Mouse (Mus musculus) adrenal gland (tissue): ENCODE data around the gene Sptbn2.
"Not testable (repeated sequence)": the region's sequence is repeated elsewhere in the genome, so short reads cannot be mapped to it uniquely, and the experiment has no call there.

ENCODE experiments used
- intact Hi-C: fragments of 180-260 bp; cut with DNase I; formaldehyde crosslinking; loops from one replicate; pipeline ENCODE4 v1.15.1; 2025

Gene Sptbn2

GRCm38 (mm10) chr19:4720671-4721244, 9.8 kb downstream of the Sptbn2 start:
- intact Hi-C loops, result no loop called here

DNA sequence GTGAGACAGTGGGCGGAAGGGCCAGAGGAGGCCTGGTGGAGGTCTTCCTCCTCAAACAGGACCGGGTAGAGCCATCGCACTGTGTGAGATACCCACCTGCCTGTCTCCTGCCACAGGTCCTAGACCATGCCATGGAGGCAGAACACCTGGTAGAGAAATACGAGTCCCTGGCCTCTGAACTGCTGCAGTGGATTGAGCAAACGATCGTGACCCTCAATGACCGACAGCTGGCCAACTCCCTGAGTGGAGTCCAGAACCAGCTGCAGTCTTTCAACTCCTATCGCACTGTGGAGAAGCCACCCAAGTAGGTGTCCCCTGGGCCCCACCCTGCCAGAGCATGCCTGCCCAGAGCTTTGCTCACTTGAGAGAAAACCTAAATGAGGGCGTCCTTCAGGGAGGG, 18.2 kb downstream of the Sptbn2 start:
- intact Hi-C loops, result no loop called here

DNA sequence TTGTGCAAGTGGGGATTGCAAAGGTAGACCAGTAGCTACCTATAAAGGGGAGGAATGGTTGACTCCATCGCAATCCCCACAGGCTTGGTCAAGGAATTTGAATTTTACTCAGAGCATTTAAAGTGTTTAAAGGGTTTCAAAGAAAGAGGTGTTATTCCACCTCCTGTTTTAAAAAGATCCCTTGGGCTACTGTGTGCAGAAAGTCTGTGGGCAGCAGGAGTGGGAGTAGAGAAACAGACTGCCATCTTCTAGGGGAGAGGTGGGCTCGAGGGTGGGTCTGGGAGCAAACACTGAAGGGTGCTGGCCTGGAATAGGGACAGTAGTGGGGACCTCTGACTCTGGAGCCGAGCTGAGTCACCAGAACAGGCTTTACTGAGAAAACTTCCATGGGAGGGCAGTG, 22.1 kb downstream of the Sptbn2 start:
- intact Hi-C loops, result no loop called here

GRCm38 (mm10) chr19:4737866-4738265, 26.9 kb downstream of the Sptbn2 start:
- intact Hi-C loops, result no loop called here

DNA sequence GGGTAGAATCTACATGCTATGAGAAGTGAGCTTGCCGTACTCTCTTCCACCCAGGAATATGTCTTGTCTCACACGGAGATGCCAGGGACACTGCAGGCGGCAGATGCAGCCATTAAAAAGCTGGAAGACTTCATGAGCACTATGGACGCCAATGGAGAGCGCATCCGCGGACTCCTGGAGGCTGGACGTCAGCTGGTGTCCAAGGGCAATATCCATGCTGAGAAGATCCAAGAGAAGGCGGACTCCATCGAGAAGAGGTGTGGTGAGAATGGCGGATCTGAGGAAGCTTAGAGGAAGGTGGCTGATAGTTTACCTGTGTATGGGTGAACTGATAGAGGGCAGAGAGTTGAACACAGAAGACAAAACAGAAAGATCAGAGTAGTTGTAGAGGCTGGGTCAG, 28.1 kb downstream of the Sptbn2 start:
- intact Hi-C loops, result no loop called here

DNA sequence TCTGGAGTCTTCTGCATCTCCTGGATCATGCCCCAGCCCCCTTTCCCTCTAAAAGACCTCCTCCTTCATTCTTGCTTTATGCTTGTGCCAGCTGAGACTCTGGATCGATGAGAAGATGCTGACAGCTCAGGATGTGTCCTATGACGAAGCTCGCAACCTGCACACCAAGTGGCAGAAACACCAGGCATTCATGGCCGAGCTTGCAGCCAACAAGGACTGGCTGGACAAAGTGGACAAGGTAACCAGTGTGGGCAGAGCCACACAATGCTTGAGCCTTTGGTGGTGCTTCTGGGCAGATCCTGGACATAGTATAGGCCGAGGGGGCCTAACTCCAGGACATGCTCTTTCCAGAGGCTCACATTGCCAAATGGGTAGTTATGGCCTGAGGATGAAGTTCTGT, 28.8 kb downstream of the Sptbn2 start:
- intact Hi-C loops, result loop anchor here (5.0 to 10.0 kb wide), 2 partner anchors 92 to 235 kb away; no protein-coding TSS in a partner anchor

GRCm38 (mm10) chr19:4741482-4741881, 30.5 kb downstream of the Sptbn2 start:
- intact Hi-C loops, result loop anchor here (5.0 to 10.0 kb wide), 2 partner anchors 94 to 237 kb away; no protein-coding TSS in a partner anchor

DNA sequence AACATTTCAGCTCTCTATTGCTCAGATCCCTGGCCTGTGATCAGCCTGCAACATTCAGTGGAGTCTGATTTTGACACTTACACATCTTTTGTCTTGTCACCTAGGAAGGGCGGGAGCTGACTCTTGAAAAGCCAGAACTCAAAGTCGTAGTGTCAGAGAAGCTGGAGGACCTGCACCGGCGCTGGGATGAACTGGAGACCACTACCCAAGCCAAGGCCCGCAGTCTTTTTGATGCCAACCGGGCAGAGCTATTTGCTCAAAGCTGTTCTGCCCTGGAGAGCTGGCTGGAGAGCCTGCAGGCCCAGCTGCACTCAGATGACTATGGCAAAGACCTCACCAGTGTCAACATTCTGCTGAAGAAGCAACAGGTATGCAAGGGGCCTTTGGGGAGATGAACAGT, 31.3 kb downstream of the Sptbn2 start:
- intact Hi-C loops, result loop anchor here (5.0 to 10.0 kb wide), 2 partner anchors 95 to 237 kb away; no protein-coding TSS in a partner anchor

- intact Hi-C loops, result loop anchor here (5.0 to 10.0 kb wide), 2 partner anchors 96 to 239 kb away; no protein-coding TSS in a partner anchor
Observed at GRCm38 (mm10) chr19:4743524-4743923, 32.6 kb downstream of the Sptbn2 start.

GRCm38 (mm10) chr19:4744026-4744425, 33.1 kb downstream of the Sptbn2 start:
- intact Hi-C loops, result loop anchor here (5.0 to 10.0 kb wide), 2 partner anchors 97 to 239 kb away; no protein-coding TSS in a partner anchor

DNA sequence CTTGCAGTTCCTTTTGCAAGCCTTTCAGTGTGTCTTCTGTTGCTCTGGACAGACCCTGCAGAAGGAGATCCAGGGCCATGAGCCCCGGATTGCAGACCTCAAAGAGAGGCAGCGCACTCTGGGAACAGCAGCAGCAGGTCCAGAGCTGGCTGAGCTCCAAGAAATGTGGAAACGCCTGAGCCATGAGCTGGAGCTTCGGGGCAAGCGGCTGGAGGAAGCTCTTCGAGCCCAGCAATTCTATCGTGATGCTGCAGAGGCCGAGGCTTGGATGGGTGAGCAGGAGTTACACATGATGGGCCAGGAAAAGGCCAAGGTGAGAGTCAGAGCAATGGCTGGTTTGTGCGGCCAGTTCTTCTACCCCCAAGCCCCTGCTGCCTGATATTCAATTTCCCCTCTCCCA, 34.1 kb downstream of the Sptbn2 start:
- intact Hi-C loops, result loop anchor here (5.0 to 10.0 kb wide), 2 partner anchors 118 to 240 kb away; partner anchors contain the start of gene Rce1

- intact Hi-C loops, result loop anchor here (5.0 to 10.0 kb wide), 2 partner anchors 118 to 241 kb away; partner anchors contain the start of gene Rce1
Observed at GRCm38 (mm10) chr19:4745681-4746080, 34.7 kb downstream of the Sptbn2 start.

DNA sequence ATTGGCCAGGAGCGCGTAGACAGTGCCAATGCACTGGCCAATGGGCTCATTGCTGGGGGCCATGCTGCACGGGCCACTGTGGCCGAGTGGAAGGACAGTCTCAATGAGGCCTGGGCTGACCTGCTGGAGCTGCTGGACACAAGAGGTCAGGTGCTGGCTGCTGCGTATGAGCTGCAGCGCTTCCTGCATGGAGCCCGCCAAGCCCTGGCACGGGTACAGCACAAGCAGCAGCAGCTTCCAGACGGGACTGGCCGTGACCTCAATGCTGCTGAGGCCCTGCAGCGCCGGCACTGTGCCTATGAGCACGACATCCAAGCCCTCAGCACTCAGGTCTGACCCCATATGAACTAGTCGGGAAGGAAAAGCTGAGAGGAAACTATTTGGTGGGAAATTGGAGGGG, 35.6 kb downstream of the Sptbn2 start:
- intact Hi-C loops, result loop anchor here (5.0 to 10.0 kb wide), 2 partner anchors 119 to 242 kb away; partner anchors contain the start of gene Rce1

GRCm38 (mm10) chr19:4747631-4748312, 36.8 kb downstream of the Sptbn2 start:
- intact Hi-C loops, result loop anchor here (5.0 to 10.0 kb wide), 2 partner anchors 120 to 243 kb away; partner anchors contain the start of gene Rce1

DNA sequence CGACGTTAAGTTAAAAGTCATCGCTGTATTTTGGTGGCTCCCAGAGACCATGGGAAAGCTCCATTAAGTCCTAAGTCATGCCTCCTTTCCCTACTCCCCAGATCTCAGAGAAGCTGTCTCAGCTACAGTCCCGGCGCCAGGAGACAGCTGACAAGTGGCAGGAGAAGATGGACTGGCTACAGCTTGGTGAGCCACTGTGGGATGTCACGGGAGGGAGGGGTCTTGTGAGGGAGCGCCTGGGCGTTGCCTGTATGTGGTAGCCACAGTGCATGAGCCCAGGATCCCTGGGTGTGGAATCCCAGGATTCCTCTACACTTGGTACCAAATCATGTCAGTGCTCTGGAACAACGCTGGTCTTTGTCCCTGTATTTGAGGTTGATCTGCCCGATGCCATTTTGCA, 37.5 kb downstream of the Sptbn2 start:
- intact Hi-C loops, result loop anchor here (5.0 to 10.0 kb wide), 2 partner anchors 121 to 244 kb away; partner anchors contain the start of gene Rce1

GRCm38 (mm10) chr19:4749975-4750374, 39.0 kb downstream of the Sptbn2 start:
- intact Hi-C loops, result loop anchor here (5.0 to 10.0 kb wide), 3 partner anchors 97 to 245 kb away; partner anchors contain the start of gene Rce1

GRCm38 (mm10) chr19:4755565-4756192, 44.7 kb downstream of the Sptbn2 start:
- intact Hi-C loops, result no loop called here

DNA sequence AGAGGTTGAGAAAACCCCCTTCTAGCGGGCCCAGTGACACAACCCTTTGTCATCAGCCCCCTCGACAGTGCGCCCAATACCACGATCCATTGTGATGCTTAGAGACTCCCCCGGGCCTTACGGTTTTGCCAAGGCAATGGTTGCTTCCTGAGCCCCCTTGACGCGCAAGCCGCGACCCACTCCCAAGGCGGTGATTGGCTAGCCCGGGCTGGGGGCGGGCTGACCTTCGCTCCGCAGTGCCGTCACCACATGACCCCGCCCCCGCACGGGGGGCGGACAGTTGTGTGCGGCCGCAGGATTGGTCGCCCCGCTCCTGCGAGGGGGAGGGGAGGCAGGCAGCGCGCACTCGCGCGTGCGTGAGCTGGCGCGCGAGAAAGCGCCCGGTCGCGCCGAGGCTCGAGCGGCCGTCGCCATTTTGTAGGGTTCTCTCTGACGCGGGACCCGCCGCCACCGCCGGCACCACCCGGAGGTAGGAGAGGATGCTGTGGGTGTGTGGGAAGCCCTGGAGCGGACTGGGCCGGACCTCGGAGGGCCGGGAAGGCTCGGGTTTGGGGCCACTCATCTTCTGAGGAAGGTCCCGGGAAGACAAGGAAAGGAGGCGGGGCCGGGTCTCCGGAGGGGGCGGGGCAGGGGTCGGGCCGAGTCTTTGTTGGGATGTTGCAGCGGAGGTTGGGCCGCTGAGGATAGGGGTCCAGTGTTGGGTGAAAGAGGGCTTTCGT, 45.4 kb downstream of the Sptbn2 start, which contains the start of gene Rbm4b:
Gene Rbm4b, plus strand, starts transcription at position 305 of the 719 bp plus-strand sequence.
- intact Hi-C loops, result no loop called here

- intact Hi-C loops, result no loop called here
Observed at GRCm38 (mm10) chr19:4756921-4757320, 46.0 kb downstream of the Sptbn2 start.

DNA sequence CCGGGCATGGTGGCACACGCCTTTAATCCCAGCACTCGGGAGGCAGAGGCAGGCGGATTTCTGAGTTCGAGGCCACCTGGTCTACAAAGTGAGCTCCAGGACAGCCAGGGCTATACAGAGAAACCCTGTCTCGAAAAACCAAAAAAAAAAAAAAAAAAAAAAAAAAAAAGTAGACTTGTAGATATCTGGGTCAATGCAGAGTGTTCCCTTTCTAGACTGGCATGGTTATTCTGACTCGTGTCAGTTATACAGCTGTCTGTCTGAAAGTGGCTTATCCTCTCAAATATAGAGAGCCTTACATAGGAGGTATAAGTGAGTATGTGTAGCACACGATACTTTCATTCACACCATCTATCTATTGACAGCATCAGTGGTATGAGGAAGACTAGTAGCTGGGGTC, 49.6 kb downstream of the Sptbn2 start:
- intact Hi-C loops, result not testable (repeated sequence)

GRCm38 (mm10) chr19:4762876-4763275, 51.9 kb downstream of the Sptbn2 start:
- intact Hi-C loops, result no loop called here
